Mouse (Mus musculus) cortical plate, adult 2 months (tissue): ENCODE measurements around the gene Vmn1r200. TPM values are rescaled to one million over a fixed set of nuclear protein-coding genes. Genes with fewer than 3 reads are reported as not detected.
"Not testable (repeated sequence)": the region's sequence is repeated elsewhere in the genome, so short reads cannot be mapped to it uniquely, and the experiment has no call there.

Experiments
- H3K27ac ChIP-seq: fragments of 200-500 bp; 2 replicates; pipeline ENCODE4 v1.5.1; 2012; ENCODE audit warnings: low read length, control low read depth, inconsistent platforms; ENCODE audit not compliant: insufficient read depth
- H3K4me1 ChIP-seq: fragments of 200-500 bp; 2 replicates; pipeline ENCODE4 v1.6.1; 2011; ENCODE audit warnings: low read length; ENCODE audit not compliant: control insufficient read depth, insufficient read depth
- H3K4me3 ChIP-seq: fragments of 200-500 bp; 2 replicates; pipeline ENCODE4 v1.5.1; 2011; ENCODE audit warnings: mild to moderate bottlenecking, low read length, control low read depth; ENCODE audit not compliant: insufficient read depth
- CTCF ChIP-seq: fragments of 200-500 bp; IDR thresholded peaks from 2 replicates; pipeline ENCODE4 v1.5.1; 2011; ENCODE audit warnings: mild to moderate bottlenecking, control low read depth, low read length; ENCODE audit not compliant: insufficient read depth; ENCODE audit errors: extremely low read depth
- POLR2A ChIP-seq: fragments of 200-500 bp; IDR thresholded peaks from 2 replicates; pipeline ENCODE4 v1.6.1; 2011; ENCODE audit warnings: mild to moderate bottlenecking, low read length, control low read depth; ENCODE audit not compliant: insufficient read depth; ENCODE audit errors: extremely low read depth
- polyA plus RNA-seq: library from polyadenylated mRNA; depleted of rRNA; stranded (reverse); fragments of >200 nt; gene quantifications from 2 replicates; pipeline ENCODE4 v1.2.3, GENCODE M21; 2012; rRNA removed

Gene Vmn1r200
- polyA plus RNA-seq, result not detected in 2 replicates

- no peak within 1 kb of the TSS for H3K27ac ChIP-seq
- no peak within 1 kb of the TSS for H3K4me3 ChIP-seq
- TF ChIP-seq CTCF (no peak), POLR2A (no peak)
- H3K4me1 ChIP-seq, result no peaks in the 10 kb centered on the region
These were observed at the start of gene Vmn1r200 for GRCm38 (mm10) chr13:22390073-22390472. Gene Vmn1r200 (plus strand): TSS chr13:22390373.

- H3K4me3 ChIP-seq, result no peak within 1 kb of the TSS
- H3K4me1 ChIP-seq, result no peaks in the 10 kb centered on the region
- TF ChIP-seq POLR2A (no peak), CTCF (no peak)
- H3K27ac ChIP-seq, result no peak within 1 kb of the TSS
These were observed 40.1 kb upstream of the Vmn1r200 start, which contains the start of gene Vmn1r198 for GRCm38 (mm10) chr13:22350064-22350463. Gene Vmn1r198 (plus strand): TSS chr13:22350364.

- no peak overlapping the region for H3K27ac ChIP-seq
- no peak overlapping the region for H3K4me3 ChIP-seq
- no peak for TF ChIP-seq CTCF
- no peak for TF ChIP-seq POLR2A
- no peaks in the 10 kb centered on the region for H3K4me1 ChIP-seq
These were observed 39.4 kb upstream of the Vmn1r200 start for GRCm38 (mm10) chr13:22350813-22351212.

- peaks cover 4% of the 10 kb centered on the region for H3K4me1 ChIP-seq
- TF ChIP-seq CTCF (no peak), POLR2A (no peak)
- H3K27ac ChIP-seq, result no peak within 1 kb of the TSS
- no peak within 1 kb of the TSS for H3K4me3 ChIP-seq
These were observed 10.7 kb upstream of the Vmn1r200 start, which contains the start of gene Vmn1r199 for GRCm38 (mm10) chr13:22379518-22379917. Gene Vmn1r199 (plus strand): TSS chr13:22379818.

- H3K27ac ChIP-seq, result peak overlapping the region; percentile 71
- H3K4me3 ChIP-seq, H3K4me1 ChIP-seq: not testable (repeated sequence)
These were observed 9.0 kb upstream of the Vmn1r200 start for GRCm38 (mm10) chr13:22381128-22381527.

GRCm38 (mm10) chr13:22383401-22383800 lies 6.8 kb upstream of the Vmn1r200 start:
- TF ChIP-seq POLR2A (no peak), CTCF (no peak)
- Histone ChIP-seq H3K4me1 (peaks cover 4% of the 10 kb centered on the region), H3K4me3 (no peak overlapping the region), H3K27ac (no peak overlapping the region)

- H3K4me1 ChIP-seq, result no peaks in the 10 kb centered on the region
- H3K4me3 ChIP-seq, result no peak overlapping the region
- H3K27ac ChIP-seq, result no peak overlapping the region
- TF ChIP-seq CTCF, result no peak
These were observed 3.1 kb upstream of the Vmn1r200 start for GRCm38 (mm10) chr13:22387050-22387449.

GRCm38 (mm10) chr13:22402978-22403377 lies 12.8 kb downstream of the Vmn1r200 start:
- H3K27ac ChIP-seq, result no peak overlapping the region
- H3K4me3 ChIP-seq, result no peak overlapping the region
- H3K4me1 ChIP-seq, result no peaks in the 10 kb centered on the region
- TF ChIP-seq POLR2A (no peak), CTCF (no peak)

Other genes starting within 250 kb of the Vmn1r200 start
- not detected in 2 replicates for gene Vmn1r191, start 206.4 kb upstream of the Vmn1r200 start, polyA plus RNA-seq
- gene Vmn1r192, start 199.2 kb upstream of the Vmn1r200 start, polyA plus RNA-seq, result not detected in 2 replicates
- gene Vmn1r193, start 167.2 kb upstream of the Vmn1r200 start, polyA plus RNA-seq, result not detected in 2 replicates
- gene Vmn1r194, start 146.2 kb upstream of the Vmn1r200 start, polyA plus RNA-seq, result not detected in 2 replicates
- gene Vmn1r195, start 119.9 kb upstream of the Vmn1r200 start, polyA plus RNA-seq, result not detected in 2 replicates
- gene Vmn1r196, start 100.5 kb upstream of the Vmn1r200 start, polyA plus RNA-seq, result not detected in 2 replicates
- gene Vmn1r197, start 65.8 kb upstream of the Vmn1r200 start, polyA plus RNA-seq, result not detected in 2 replicates
- not detected in 2 replicates for gene Vmn1r198, start 40.0 kb upstream of the Vmn1r200 start, polyA plus RNA-seq
- gene Vmn1r199, start 10.6 kb upstream of the Vmn1r200 start, polyA plus RNA-seq, result not detected in 2 replicates
- gene Vmn1r201, start 81.5 kb downstream of the Vmn1r200 start, polyA plus RNA-seq, result not detected in 2 replicates
- not detected in 2 replicates for gene Vmn1r202, start 115.0 kb downstream of the Vmn1r200 start, polyA plus RNA-seq
- gene Vmn1r203, start 127.7 kb downstream of the Vmn1r200 start, polyA plus RNA-seq, result not detected in 2 replicates
- gene Vmn1r204, start 162.8 kb downstream of the Vmn1r200 start, polyA plus RNA-seq, result not detected in 2 replicates
- gene Vmn1r205, start 202.6 kb downstream of the Vmn1r200 start, polyA plus RNA-seq, result not detected in 2 replicates
- 0.19 TPM in 1 of 2 replicates, not detected in the other for gene Vmn1r206, start 233.9 kb downstream of the Vmn1r200 start, polyA plus RNA-seq